Mouse (Mus musculus) macrophage (primary cell): Measurements from ENCODE around the gene Socs3. TPM values are rescaled to one million over a fixed set of nuclear protein-coding genes. Genes with fewer than 3 reads are reported as not detected.

Experiments
- H3K27ac ChIP-seq: fragments of 350-480 bp; formaldehyde crosslinking; 2 replicates; pipeline ENCODE4 v1.9.0; 2021
- H3K36me3 ChIP-seq: fragments of 350-480 bp; formaldehyde crosslinking; 2 replicates; pipeline ENCODE4 v1.9.0; 2021; ENCODE audit errors: inconsistent target
- H3K4me3 ChIP-seq: fragments of 350-480 bp; formaldehyde crosslinking; 2 replicates; pipeline ENCODE4 v1.9.0; 2021; ENCODE audit errors: inconsistent target
- H3K79me2 ChIP-seq: fragments of 350-480 bp; formaldehyde crosslinking; 2 replicates; pipeline ENCODE4 v1.9.0; 2021; ENCODE audit errors: inconsistent target
- WGBS: methylation state at CpG from one replicate; pipeline ENCODE4 v1.1.7; 2026; ENCODE audit warnings: inconsistent platforms; ENCODE audit not compliant: missing documents; 5-methylcytosine and 5-hydroxymethylcytosine counted together
- polyA plus RNA-seq: library from polyadenylated mRNA; stranded (reverse); fragments of 250-400 nt; gene quantifications from 3 replicates; pipeline ENCODE4 v1.2.4, GENCODE M21; 2018; ENCODE audit warnings: inconsistent platforms

Socs3 gene
- polyA plus RNA-seq, 1 experiment from 2014 or later, result 2.3 TPM

DNA sequence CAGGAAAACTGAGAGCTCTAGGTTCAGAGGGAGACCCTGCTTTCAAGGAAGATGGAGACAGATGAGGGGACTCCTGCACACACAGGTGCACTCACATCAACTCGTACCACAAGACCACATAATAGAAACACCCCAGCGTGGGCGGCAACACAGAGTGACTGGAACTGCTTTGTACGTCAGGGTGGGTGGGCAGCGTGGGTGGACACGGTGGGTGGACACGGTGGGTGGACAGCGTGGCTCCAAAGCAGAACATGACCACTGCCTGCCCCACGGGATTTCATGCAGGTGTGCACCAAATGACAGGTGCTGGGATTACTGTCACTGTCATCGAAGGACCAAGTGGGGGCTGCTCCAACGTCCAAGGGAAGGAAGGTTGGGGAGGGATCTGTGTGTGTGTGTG is 51.3 kb downstream of the Socs3 start:
- H3K27ac ChIP-seq, result no peak overlapping the region
- H3K4me3 ChIP-seq, result no peak overlapping the region
- 99% methylated on average over 9 of the region's 11 CpGs for WGBS
- no peaks in the 10 kb centered on the region for H3K79me2 ChIP-seq
- H3K36me3 ChIP-seq, result no peaks in the 10 kb centered on the region

Other genes with a start within 250 kb of the Socs3 start
- gene Tmc8, start 188.0 kb downstream of the Socs3 start, polyA plus RNA-seq, result 3.2 to 4.9 TPM (median 4.8 TPM) in 3 replicates
- gene Tmc6, start 187.8 kb downstream of the Socs3 start, polyA plus RNA-seq, result 11.1 to 22.1 TPM (median 17.9 TPM) in 3 replicates
- not detected in 3 replicates for gene 6030468B19Rik, start 172.4 kb downstream of the Socs3 start, polyA plus RNA-seq
- 0.79 to 1.5 TPM (median 1.5 TPM) in 3 replicates for gene Gm20708, start 160.4 kb downstream of the Socs3 start, polyA plus RNA-seq
- 138 to 194 TPM (median 167 TPM) in 3 replicates for gene Syngr2, start 160.4 kb downstream of the Socs3 start, polyA plus RNA-seq
- 2.9 to 4.4 TPM (median 3.6 TPM) in 3 replicates for gene Afmid, start 144.1 kb downstream of the Socs3 start, polyA plus RNA-seq
- gene Tk1, start 144.0 kb downstream of the Socs3 start, polyA plus RNA-seq, result 1.1 to 37.4 TPM (median 6.2 TPM) in 3 replicates
- 1.7 to 21.0 TPM (median 16.6 TPM) in 3 replicates for gene Birc5, start 120.8 kb downstream of the Socs3 start, polyA plus RNA-seq
- gene Tmem235, start 109.3 kb downstream of the Socs3 start, polyA plus RNA-seq, result not detected in 3 replicates
- gene Tha1, start 96.6 kb downstream of the Socs3 start, polyA plus RNA-seq, result 3.0 to 8.4 TPM (median 4.9 TPM) in 3 replicates
- 12.0 to 40.0 TPM (median 28.0 TPM) in 3 replicates for gene Pgs1, start 16.2 kb upstream of the Socs3 start, polyA plus RNA-seq
- 0.16 to 0.33 TPM (median 0.20 TPM) in 3 replicates for gene Dnah17, start 160.6 kb upstream of the Socs3 start, polyA plus RNA-seq